Mouse (Mus musculus) heart, adult 2 months (tissue): ENCODE results near the gene Ddx11. TPM values are rescaled to one million over a fixed set of nuclear protein-coding genes. Genes with fewer than 3 reads are reported as not detected.
A peak's percentile ranks its signal among the peaks of the same experiment; 100 is the strongest.

Experiments
- DNase-seq, 2 experiments: peaks; one replicate each; pipeline ENCODE4 v3.0.0; 2021
- H3K27ac ChIP-seq: fragments of 200-600 bp; 2 replicates; pipeline ENCODE4 v1.8.1; 2022
- H3K27me3 ChIP-seq: fragments of 200-500 bp; 2 replicates; pipeline ENCODE4 v1.6.1; 2012; ENCODE audit warnings: mild to moderate bottlenecking, low read length, inconsistent platforms, mixed read lengths; ENCODE audit not compliant: control insufficient read depth, insufficient read depth
- H3K36me3 ChIP-seq: fragments of 200-500 bp; 2 replicates; pipeline ENCODE4 v1.6.1; 2012; ENCODE audit warnings: low read length, inconsistent platforms; ENCODE audit not compliant: control insufficient read depth, insufficient read depth
- H3K4me1 ChIP-seq: fragments of 200-500 bp; 2 replicates; pipeline ENCODE4 v1.6.1; 2011; ENCODE audit warnings: low read length; ENCODE audit not compliant: control insufficient read depth, insufficient read depth
- H3K4me3 ChIP-seq: fragments of 200-600 bp; 2 replicates; pipeline ENCODE4 v1.8.1; 2022
- H3K79me2 ChIP-seq: fragments of 200-500 bp; replicated peaks from 2 replicates; pipeline ENCODE4 v1.6.1; 2012; ENCODE audit warnings: mild to moderate bottlenecking, inconsistent platforms, low read length, moderate library complexity, mixed read lengths; ENCODE audit not compliant: control insufficient read depth, insufficient read depth
- H3K9ac ChIP-seq: fragments of 200-500 bp; 2 replicates; pipeline ENCODE4 v1.6.1; 2012; ENCODE audit warnings: low read depth, mild to moderate bottlenecking, control low read depth, inconsistent platforms, low read length, mixed read lengths
- CTCF ChIP-seq: fragments of 200-600 bp; IDR thresholded peaks from 2 replicates; pipeline ENCODE4 v1.8.1; 2022; ENCODE audit warnings: antibody characterized with exemption, mild to moderate bottlenecking, moderate library complexity
- EP300 ChIP-seq: fragments of 200-500 bp; IDR thresholded peaks from 2 replicates; pipeline ENCODE4 v1.6.1; 2011; ENCODE audit warnings: low read depth, low read length, control low read depth; ENCODE audit not compliant: insufficient read depth
- POLR2A ChIP-seq: fragments of 200-500 bp; IDR thresholded peaks from 2 replicates; pipeline ENCODE4 v1.6.1; 2011; ENCODE audit warnings: mild to moderate bottlenecking, low read depth, low read length, control low read depth; ENCODE audit not compliant: insufficient read depth
- WGBS: fragments of 180-500 bp; shearing (Covaris S2); methylation state at CpG from one replicate; pipeline ENCODE4 v1.1.7; 2018; 5-methylcytosine and 5-hydroxymethylcytosine counted together
- intact Hi-C: fragments of 180-260 bp; cut with DNase I; formaldehyde crosslinking; loops from one replicate; pipeline ENCODE4 v1.15.1; 2025
- polyA plus RNA-seq: library from polyadenylated mRNA; depleted of rRNA; stranded (reverse); fragments of >200 nt; gene quantifications from 2 replicates; pipeline ENCODE4 v1.2.3, GENCODE M21; 2012
- total RNA-seq, 2 experiments: library from RNA; stranded (reverse); gene quantifications; 2 replicates each; pipeline ENCODE4 v1.2.3; 2021

The Ddx11 gene
- total and polyA plus RNA-seq, 3 experiments, result 1.2 to 1.3 (median 1.3) TPM

DNA sequence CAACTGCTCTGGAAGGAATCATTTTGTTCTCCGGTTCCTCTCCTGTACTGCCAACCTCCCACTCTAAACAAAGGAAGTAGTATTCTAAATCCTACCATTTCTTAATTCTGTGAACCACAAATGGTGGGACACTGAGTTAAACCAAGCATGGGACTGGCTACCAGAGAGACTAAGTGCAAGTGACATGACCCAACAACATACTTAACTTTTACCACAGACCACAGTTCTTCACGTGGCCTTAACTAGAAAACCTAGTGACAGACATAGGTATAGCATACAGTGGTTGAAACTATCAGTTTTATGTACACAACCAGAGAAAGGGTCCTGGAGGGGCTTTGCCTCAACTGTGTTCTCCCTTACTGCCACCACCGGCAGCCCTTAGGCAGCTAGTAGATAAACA is 30.7 kb upstream of the Ddx11 start:
- H3K36me3 ChIP-seq, result peaks cover 15% of the 10 kb centered on the region
- no peak for TF ChIP-seq EP300
- TF ChIP-seq CTCF, result no peak
- no peak for TF ChIP-seq POLR2A
- 49% methylated on average over 3 of the region's 3 CpGs for WGBS
- H3K27me3 ChIP-seq, result no peaks in the 10 kb centered on the region
- H3K27ac ChIP-seq, result no peak overlapping the region
- intact Hi-C loops, result no loop called here
- no peak overlapping the region for H3K4me3 ChIP-seq
- no peak for DNase-seq
- peaks cover 12% of the 10 kb centered on the region for H3K79me2 ChIP-seq
- H3K4me1 ChIP-seq, result peaks cover 6% of the 10 kb centered on the region
- H3K9ac ChIP-seq, result no peak overlapping the region

GRCm38 (mm10) chr17:66100566-66101379 is 22.5 kb upstream of the Ddx11 start:
- Histone ChIP-seq H3K9ac (peak overlapping the region; percentile 96), H3K4me3 (peak overlapping the region; percentile 87), H3K27ac (peak overlapping the region; percentile 94), H3K36me3 (peaks cover 18% of the 10 kb centered on the region), H3K27me3 (no peaks in the 10 kb centered on the region), H3K4me1 (peaks cover 5% of the 10 kb centered on the region; the same call in 1 of the 2 replicates), H3K79me2 (peaks cover 4% of the 10 kb centered on the region)
- under 1% methylated on average over 41 of the region's 41 CpGs for WGBS
- intact Hi-C loops, result loop anchor here (1.0 to 10.0 kb wide), 3 partner anchors 23 to 486 kb away; partner anchors contain the start of gene Ankrd12
- no peak for DNase-seq
- TF ChIP-seq CTCF (no peak), POLR2A (no peak), EP300 (no peak)

DNA sequence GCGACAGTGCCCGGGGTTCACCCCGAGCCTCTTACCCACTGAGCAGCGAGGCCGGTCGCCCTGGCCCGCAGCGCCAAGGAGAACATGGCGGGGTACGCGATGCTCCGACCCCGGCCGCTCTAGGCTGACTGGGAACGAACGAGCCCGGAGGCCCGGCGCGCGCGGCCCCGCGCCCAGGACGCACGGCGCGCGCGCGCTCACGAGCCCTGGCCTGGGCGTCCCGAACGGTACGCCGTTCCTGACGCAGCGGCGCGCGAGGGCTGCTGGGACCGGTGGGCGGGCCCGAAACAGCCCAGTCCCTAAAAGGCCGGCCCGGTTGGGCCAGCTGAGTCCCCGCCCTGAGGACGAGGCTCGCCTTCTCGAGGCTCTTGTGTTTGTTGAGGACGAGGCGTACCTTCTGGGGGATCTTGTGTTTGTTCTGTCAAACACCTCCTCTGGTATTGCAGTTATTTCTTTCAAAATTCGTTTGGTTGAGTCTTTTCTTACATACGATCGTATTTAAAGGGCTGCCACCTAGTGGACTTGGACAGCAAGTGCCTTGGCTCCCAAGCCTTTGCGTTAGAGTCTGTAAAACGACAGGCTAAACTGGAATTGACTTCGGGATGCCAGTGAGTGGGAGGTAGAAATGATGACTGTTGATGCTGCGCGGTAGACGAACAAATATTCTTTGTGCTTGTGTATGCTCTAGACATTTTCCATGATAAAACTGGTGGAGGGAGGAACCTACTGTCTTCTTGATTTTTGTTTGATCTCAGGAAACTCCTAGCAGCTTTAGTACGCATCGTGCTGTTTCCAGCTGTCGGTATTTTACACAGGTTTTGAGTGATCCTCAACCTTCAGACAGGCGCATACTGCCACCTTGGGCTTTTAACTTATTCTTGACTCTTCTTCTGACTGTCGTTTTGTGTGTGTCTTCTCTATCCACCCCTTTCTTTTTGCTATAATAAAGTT is 21.7 kb upstream of the Ddx11 start, which contains the start of gene Ndufv2:
Gene Ndufv2 (minus strand): TSS at position 180 of the 951 bp plus-strand sequence.
- Histone ChIP-seq H3K4me3 (peak within 1 kb of the TSS; percentile 87), H3K4me1 (peaks cover 5% of the 10 kb centered on the region; the same call in 1 of the 2 replicates), H3K9ac (peak within 1 kb of the TSS; percentile 96), H3K27ac (peak within 1 kb of the TSS; percentile 94), H3K79me2 (peaks cover 4% of the 10 kb centered on the region), H3K36me3 (peaks cover 18% of the 10 kb centered on the region), H3K27me3 (no peaks in the 10 kb centered on the region)
- peak; percentile 93 to 97 for DNase-seq
- WGBS, result under 1% methylated on average over 67 of the region's 67 CpGs
- peak; percentile 93 for TF ChIP-seq CTCF
- 0 out of 2 replicates have a peak, but pooled peaks have one; percentile 4 for TF ChIP-seq EP300
- peak; percentile 96 for TF ChIP-seq POLR2A
- intact Hi-C loops, result loop anchor here (1.0 to 10.0 kb wide), 3 partner anchors 24 to 487 kb away; partner anchors contain the start of gene Ankrd12

- H3K9ac ChIP-seq, result no peak overlapping the region
- 87% methylated on average over 7 of the region's 7 CpGs for WGBS
- TF ChIP-seq POLR2A, result no peak
- no peak for TF ChIP-seq CTCF
- TF ChIP-seq EP300, result no peak
- peaks cover 10% of the 10 kb centered on the region for H3K36me3 ChIP-seq
- H3K27me3 ChIP-seq, result no peaks in the 10 kb centered on the region
- H3K4me1 ChIP-seq, result peaks cover 3% of the 10 kb centered on the region
- intact Hi-C loops, result loop anchor here (10.0 kb wide), 1 partner anchor 399 kb away; no protein-coding TSS in a partner anchor
- no peak for DNase-seq
- no peaks in the 10 kb centered on the region; the same call in 1 of the 2 replicates for H3K79me2 ChIP-seq
- H3K27ac ChIP-seq, result no peak overlapping the region
- no peak overlapping the region for H3K4me3 ChIP-seq
Observed at GRCm38 (mm10) chr17:66104076-66104475, 19.2 kb upstream of the Ddx11 start.

- Histone ChIP-seq H3K79me2 (no peaks in the 10 kb centered on the region), H3K4me1 (peaks cover 2% of the 10 kb centered on the region; the same call in 1 of the 2 replicates), H3K9ac (no peak overlapping the region), H3K36me3 (no peaks in the 10 kb centered on the region; the same call in 1 of the 2 replicates), H3K27me3 (no peaks in the 10 kb centered on the region), H3K27ac (no peak overlapping the region), H3K4me3 (no peak overlapping the region)
- peak; percentile 55 to 59 for DNase-seq
- peak; percentile 97 for TF ChIP-seq CTCF
- no peak for TF ChIP-seq POLR2A
- 0 out of 2 replicates have a peak, but pooled peaks have one; percentile 45 for TF ChIP-seq EP300
- 46% methylated on average over 10 of the region's 10 CpGs for WGBS
- intact Hi-C loops, result loop anchor here (1.0 to 10.0 kb wide), 4 partner anchors 45 to 402 kb away; partner anchors contain the start of gene Twsg1
Observed at GRCm38 (mm10) chr17:66106601-66107267, 16.6 kb upstream of the Ddx11 start.
